Mouse (Mus musculus): Measurements from ENCODE around the gene Drd3. TPM values are rescaled to one million over a fixed set of nuclear protein-coding genes. Genes with fewer than 3 reads are reported as not detected.

The Drd3 gene
- polyA plus RNA-seq, 1 experiment, result not detected

- TF ChIP-seq TAL1 (IDR thresholded peaks at IDR 0.05; ENCODE audit: low read length) (no peak), GATA1 (IDR thresholded peaks at IDR 0.05; ENCODE audit: low read length) (no peak)
- Histone ChIP-seq H3K4me3 (replicated peaks) (no peak overlapping the region), H3K9me3 (ENCODE audit: control insufficient read depth, low read length) (no peaks in the 10 kb centered on the region), H3K4me1 (ENCODE audit: control insufficient read depth) (no peaks in the 10 kb centered on the region), H3K27me3 (ENCODE audit: control insufficient read depth) (no peaks in the 10 kb centered on the region), H3K36me3 (ENCODE audit: control insufficient read depth) (no peaks in the 10 kb centered on the region)
Observed at GRCm38 (mm10) chr16:43776886-43777285, 23.1 kb downstream of the Drd3 start.

GRCm38 (mm10) chr16:43799541-43799940 is 45.7 kb downstream of the Drd3 start:
- Histone ChIP-seq H3K36me3 (ENCODE audit: control insufficient read depth) (no peaks in the 10 kb centered on the region), H3K9me3 (ENCODE audit: control insufficient read depth, low read length) (no peaks in the 10 kb centered on the region)
- TF ChIP-seq TAL1 (IDR thresholded peaks at IDR 0.05; ENCODE audit: low read length) (no peak), GATA1 (IDR thresholded peaks at IDR 0.05; ENCODE audit: low read length) (no peak)

GRCm38 (mm10) chr16:43800119-43800721 is 46.4 kb downstream of the Drd3 start:
- no peaks in the 10 kb centered on the region for H3K9me3 ChIP-seq (ENCODE audit: control insufficient read depth, low read length)
- no peaks in the 10 kb centered on the region for H3K36me3 ChIP-seq (ENCODE audit: control insufficient read depth)
- H3K4me1 ChIP-seq (ENCODE audit: control insufficient read depth), result no peaks in the 10 kb centered on the region
- H3K4me3 ChIP-seq (replicated peaks), result no peak overlapping the region
- H3K27me3 ChIP-seq (ENCODE audit: control insufficient read depth), result no peaks in the 10 kb centered on the region
- TF ChIP-seq GATA1 (IDR thresholded peaks at IDR 0.05; ENCODE audit: low read length), result no peak
- no peak for TF ChIP-seq TAL1 (IDR thresholded peaks at IDR 0.05; ENCODE audit: low read length)

More at GRCm38 (mm10) chr16:43799541-43799940, 45.7 kb downstream of the Drd3 start:
- H3K27me3 ChIP-seq (ENCODE audit: control insufficient read depth), result no peaks in the 10 kb centered on the region
- H3K4me3 ChIP-seq (replicated peaks), result no peak overlapping the region
- H3K4me1 ChIP-seq (ENCODE audit: control insufficient read depth), result no peaks in the 10 kb centered on the region

GRCm38 (mm10) chr16:43801137-43801536 is 47.3 kb downstream of the Drd3 start:
- no peaks in the 10 kb centered on the region for H3K4me1 ChIP-seq (ENCODE audit: control insufficient read depth)
- H3K4me3 ChIP-seq (replicated peaks), result no peak overlapping the region
- H3K27me3 ChIP-seq (ENCODE audit: control insufficient read depth), result no peaks in the 10 kb centered on the region
- no peaks in the 10 kb centered on the region for H3K9me3 ChIP-seq (ENCODE audit: control insufficient read depth, low read length)
- TF ChIP-seq TAL1 (IDR thresholded peaks at IDR 0.05; ENCODE audit: low read length) (no peak), GATA1 (IDR thresholded peaks at IDR 0.05; ENCODE audit: low read length) (no peak)
- no peaks in the 10 kb centered on the region for H3K36me3 ChIP-seq (ENCODE audit: control insufficient read depth)

GRCm38 (mm10) chr16:43801791-43802307 is 48.0 kb downstream of the Drd3 start:
- H3K4me1 ChIP-seq (ENCODE audit: control insufficient read depth), result no peaks in the 10 kb centered on the region
- no peaks in the 10 kb centered on the region for H3K36me3 ChIP-seq (ENCODE audit: control insufficient read depth)
- H3K27me3 ChIP-seq (ENCODE audit: control insufficient read depth), result no peaks in the 10 kb centered on the region
- H3K9me3 ChIP-seq (ENCODE audit: control insufficient read depth, low read length), result no peaks in the 10 kb centered on the region
- no peak overlapping the region for H3K4me3 ChIP-seq (replicated peaks)
- TF ChIP-seq GATA1 (IDR thresholded peaks at IDR 0.05; ENCODE audit: low read length), result no peak
- no peak for TF ChIP-seq TAL1 (IDR thresholded peaks at IDR 0.05; ENCODE audit: low read length)

GRCm38 (mm10) chr16:43802466-43802865 is 48.6 kb downstream of the Drd3 start:
- Histone ChIP-seq H3K9me3 (ENCODE audit: control insufficient read depth, low read length) (no peaks in the 10 kb centered on the region), H3K4me3 (replicated peaks) (no peak overlapping the region), H3K36me3 (ENCODE audit: control insufficient read depth) (no peaks in the 10 kb centered on the region), H3K4me1 (ENCODE audit: control insufficient read depth) (no peaks in the 10 kb centered on the region), H3K27me3 (ENCODE audit: control insufficient read depth) (no peaks in the 10 kb centered on the region)
- TF ChIP-seq TAL1 (IDR thresholded peaks at IDR 0.05; ENCODE audit: low read length) (no peak), GATA1 (IDR thresholded peaks at IDR 0.05; ENCODE audit: low read length) (no peak)

- TF ChIP-seq TAL1 (IDR thresholded peaks at IDR 0.05; ENCODE audit: low read length), result no peak
- no peak for TF ChIP-seq GATA1 (IDR thresholded peaks at IDR 0.05; ENCODE audit: low read length)
Observed at GRCm38 (mm10) chr16:43804364-43804763, 50.5 kb downstream of the Drd3 start.

GRCm38 (mm10) chr16:43807048-43807447 is 53.2 kb downstream of the Drd3 start:
- H3K4me1 ChIP-seq (ENCODE audit: control insufficient read depth), result no peaks in the 10 kb centered on the region
- TF ChIP-seq TAL1 (IDR thresholded peaks at IDR 0.05; ENCODE audit: low read length), result no peak
- no peak for TF ChIP-seq GATA1 (IDR thresholded peaks at IDR 0.05; ENCODE audit: low read length)
- no peak overlapping the region for H3K4me3 ChIP-seq (replicated peaks)
- H3K36me3 ChIP-seq (ENCODE audit: control insufficient read depth), result no peaks in the 10 kb centered on the region
- H3K27me3 ChIP-seq (ENCODE audit: control insufficient read depth), result no peaks in the 10 kb centered on the region
- H3K9me3 ChIP-seq (ENCODE audit: control insufficient read depth, low read length), result no peaks in the 10 kb centered on the region

More at GRCm38 (mm10) chr16:43804364-43804763, 50.5 kb downstream of the Drd3 start:
- H3K4me3 ChIP-seq (replicated peaks), result no peak overlapping the region
- H3K4me1 ChIP-seq (ENCODE audit: control insufficient read depth), result no peaks in the 10 kb centered on the region
- H3K9me3 ChIP-seq (ENCODE audit: control insufficient read depth, low read length), result no peaks in the 10 kb centered on the region
- H3K27me3 ChIP-seq (ENCODE audit: control insufficient read depth), result no peaks in the 10 kb centered on the region
- no peaks in the 10 kb centered on the region for H3K36me3 ChIP-seq (ENCODE audit: control insufficient read depth)

- no peak for TF ChIP-seq GATA1 (IDR thresholded peaks at IDR 0.05; ENCODE audit: low read length)
- TF ChIP-seq TAL1 (IDR thresholded peaks at IDR 0.05; ENCODE audit: low read length), result no peak
- Histone ChIP-seq H3K4me1 (ENCODE audit: control insufficient read depth) (no peaks in the 10 kb centered on the region), H3K9me3 (ENCODE audit: control insufficient read depth, low read length) (no peaks in the 10 kb centered on the region), H3K27me3 (ENCODE audit: control insufficient read depth) (no peaks in the 10 kb centered on the region), H3K36me3 (ENCODE audit: control insufficient read depth) (no peaks in the 10 kb centered on the region), H3K4me3 (replicated peaks) (no peak overlapping the region)
Observed at GRCm38 (mm10) chr16:43809429-43809828, 55.6 kb downstream of the Drd3 start.
